Mouse (Mus musculus) hindbrain, embryonic 14.5 days (tissue): ENCODE measurements around the gene Slc13a4. TPM values are rescaled to one million over a fixed set of nuclear protein-coding genes. Genes with fewer than 3 reads are reported as not detected.

Experiments
- ATAC-seq: fragments of 200-750 bp; cut with Nextera tagmentation; 2 replicates; pipeline ENCODE4 v1.8.0; 2017; ENCODE audit warnings: moderate number of reproducible peaks, mild to moderate bottlenecking, moderate TSS enrichment, moderate library complexity; ENCODE audit not compliant: low FRiP score
- DNase-seq: peaks from one replicate; pipeline ENCODE4 v3.0.0-alpha.2; 2015; ENCODE audit warnings: low spot score
- H3K27ac ChIP-seq: fragments of 300-500 bp; sonication (generic); 2 replicates; pipeline ENCODE4 v1.5.1; 2014; ENCODE audit warnings: mild to moderate bottlenecking, moderate library complexity
- H3K27me3 ChIP-seq: fragments of 300-500 bp; sonication (generic); 2 replicates; pipeline ENCODE4 v1.6.1; 2014; ENCODE audit warnings: mild to moderate bottlenecking, low read length, mixed read lengths; ENCODE audit not compliant: control insufficient read depth, insufficient read depth
- H3K36me3 ChIP-seq: fragments of 300-500 bp; sonication (generic); replicated peaks from 2 replicates; pipeline ENCODE4 v1.6.1; 2014; ENCODE audit not compliant: control insufficient read depth, insufficient read depth
- H3K4me1 ChIP-seq: fragments of 300-500 bp; sonication (generic); replicated peaks from 2 replicates; pipeline ENCODE4 v1.6.1; 2014; ENCODE audit warnings: antibody characterized with exemption, low read length, mixed read lengths; ENCODE audit not compliant: control insufficient read depth, insufficient read depth
- H3K4me2 ChIP-seq: fragments of 300-500 bp; sonication (generic); replicated peaks from 2 replicates; pipeline ENCODE4 v1.6.1; 2014; ENCODE audit warnings: mild to moderate bottlenecking, moderate library complexity
- H3K4me3 ChIP-seq: fragments of 300-500 bp; sonication (generic); replicated peaks from 2 replicates; pipeline ENCODE4 v1.5.1; 2014; ENCODE audit warnings: mild to moderate bottlenecking, low read length
- H3K9ac ChIP-seq: fragments of 300-500 bp; sonication (generic); 2 replicates; pipeline ENCODE4 v1.6.1; 2014
- H3K9me3 ChIP-seq: fragments of 300-500 bp; sonication (generic); 2 replicates; pipeline ENCODE4 v1.6.1; 2016; ENCODE audit warnings: low read length; ENCODE audit not compliant: control insufficient read depth
- WGBS: fragments of 180-500 bp; shearing (Covaris S2); extraction: QIAGEN DNeasy Blood & Tissue Kit; methylation state at CpG from one replicate; pipeline ENCODE4 v1.1.7; 2014; 5-methylcytosine and 5-hydroxymethylcytosine counted together
- polyA plus RNA-seq: library from polyadenylated mRNA; unstranded; fragments of >200 nt; fragmentation: Nextera tagmentation; extraction: Ambion mirVana; gene quantifications from 2 replicates; pipeline ENCODE4 v1.2.1, GENCODE M21; 2014

Gene Slc13a4
- polyA plus RNA-seq, 1 experiment from 2014 or later = 7.5 TPM

DNA sequence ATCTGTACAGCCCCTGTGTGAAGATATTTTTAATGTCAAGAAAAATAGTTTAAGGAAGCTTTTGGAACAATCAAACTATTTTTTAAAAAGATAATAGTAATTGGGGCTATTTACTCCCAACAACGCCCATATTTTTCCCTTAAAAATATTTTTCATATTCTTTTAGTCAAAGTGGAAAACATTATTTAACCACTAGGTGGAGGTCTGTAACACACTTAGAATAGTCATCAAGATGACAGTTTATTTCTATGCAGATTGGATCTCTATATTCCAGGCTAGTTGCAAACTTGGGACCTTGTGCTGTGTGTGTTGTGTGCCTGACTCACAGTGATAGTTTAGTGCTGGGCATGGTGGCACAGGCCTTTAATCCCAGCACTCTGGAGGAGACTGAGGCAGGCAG is 78.5 kb downstream of the Slc13a4 start:
- H3K9me3 ChIP-seq = no peaks in the 10 kb centered on the region
- H3K4me3 ChIP-seq = no peak overlapping the region
- no peaks in the 10 kb centered on the region for H3K4me1 ChIP-seq
- no peak for DNase-seq
- WGBS = 94% methylated on average over 1 of the region's 1 CpGs
- no peaks in the 10 kb centered on the region for H3K27me3 ChIP-seq
- ATAC-seq = no peak
- H3K36me3 ChIP-seq = peaks cover 87% of the 10 kb centered on the region
- H3K9ac ChIP-seq = no peak overlapping the region
- H3K4me2 ChIP-seq = no peak overlapping the region
- no peak overlapping the region for H3K27ac ChIP-seq

DNA sequence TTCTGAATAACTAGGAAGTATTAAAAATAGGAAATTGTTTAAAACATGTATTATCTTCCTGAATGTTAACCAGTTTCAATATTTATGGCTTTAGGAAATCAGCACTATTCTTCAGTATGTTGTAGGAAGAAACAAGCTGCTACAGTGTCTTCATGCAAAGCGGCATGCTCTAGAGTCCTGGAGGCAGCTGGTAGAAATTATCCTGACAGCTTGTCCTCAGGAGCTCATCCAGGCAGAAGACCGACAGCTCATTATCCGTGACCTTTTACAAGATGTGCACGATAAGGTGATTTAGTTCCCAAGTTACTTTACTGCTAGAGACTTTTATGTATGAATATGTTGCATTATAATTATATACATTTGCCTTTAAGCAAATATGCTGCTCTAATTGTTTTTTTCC is 82.2 kb downstream of the Slc13a4 start:
- WGBS = 80% methylated on average over 4 of the region's 4 CpGs
- Histone ChIP-seq H3K4me3 (no peak overlapping the region), H3K36me3 (peaks cover 75% of the 10 kb centered on the region), H3K4me2 (no peak overlapping the region), H3K9ac (no peak overlapping the region), H3K27me3 (no peaks in the 10 kb centered on the region), H3K4me1 (no peaks in the 10 kb centered on the region), H3K9me3 (no peaks in the 10 kb centered on the region), H3K27ac (no peak overlapping the region)
- DNase-seq (no peak), ATAC-seq (no peak)

Other genes starting within 250 kb of the Slc13a4 start
- gene Cnot4, start 174.4 kb downstream of the Slc13a4 start, polyA plus RNA-seq = 34.3 and 40.2 TPM in 2 replicates
- gene Nup205, start 130.7 kb downstream of the Slc13a4 start, polyA plus RNA-seq = 27.7 and 32.0 TPM in 2 replicates
- 0.93 and 1.1 TPM in 2 replicates for gene Fam180a, start 18.0 kb upstream of the Slc13a4 start, polyA plus RNA-seq
- gene Mtpn, start 231.8 kb upstream of the Slc13a4 start, polyA plus RNA-seq = 171 and 188 TPM in 2 replicates